In the genomic region with DNA sequence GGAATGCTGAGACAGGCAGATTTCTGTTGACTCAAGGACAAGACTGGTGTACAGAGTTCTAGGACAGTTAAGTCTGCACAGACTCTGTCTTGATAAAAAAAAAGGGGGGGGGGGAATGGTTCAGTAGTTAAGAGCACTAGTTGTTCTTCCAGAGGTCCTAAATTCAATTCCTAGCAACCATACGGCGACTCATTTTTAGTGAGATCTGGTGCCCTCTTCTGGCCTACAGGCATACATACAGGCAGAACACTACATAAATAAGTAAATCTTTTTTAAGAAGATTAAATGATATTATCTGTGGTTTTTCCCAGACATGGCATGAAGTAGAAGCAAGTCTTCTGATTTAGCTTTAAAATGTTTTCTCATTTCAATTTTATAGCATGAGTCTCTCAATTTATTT, we compare ENCODE assay signal across 14 mouse cellular contexts. TPM values are rescaled to one million over a fixed set of nuclear protein-coding genes. Genes with fewer than 3 reads are reported as not detected.
DNase-seq lines count a peak whose midpoint lies in the region; ATAC-seq and TF ChIP-seq lines count a peak whose summit lies in the region.
"Had no signal": no experiment of that assay in that cellular context is flagged by ENCODE, and none has a peak within 500 bp of the region (broad histone marks: within the 10 kb centered on the region; RNA-seq: fewer than 3 reads in every experiment).

No protein-coding gene starts in this region.

- no peak for ATAC-seq in embryonic facial prominence, embryonic 11.5 days (replicated peaks; ENCODE audit: insufficient number of reproducible peaks, low FRiP score, low TSS enrichment, low read depth)
- ATAC-seq in granulocyte monocyte progenitor cell, adult 5-6 weeks (replicated peaks; ENCODE audit: poor library complexity, severe bottlenecking), result no peak
- ATAC-seq: midbrain, embryonic 16.5 days had no signal

- H3K9ac ChIP-seq in embryonic facial prominence, embryonic 11.5 days (replicated peaks; ENCODE audit: low read length), result no peak overlapping the region
- no peak overlapping the region for H3K9ac ChIP-seq in liver, adult 2 months (ENCODE audit: low read depth, low read length)

- H3K27me3 ChIP-seq in embryonic facial prominence, embryonic 11.5 days (ENCODE audit: control insufficient read depth, insufficient read depth, low read length), result no peaks in the 10 kb centered on the region
- H3K27me3 ChIP-seq in embryonic facial prominence, embryonic 10.5 days (replicated peaks; ENCODE audit: low read depth, poor library complexity, severe bottlenecking), result peaks cover 86% of the 10 kb centered on the region
- no peaks in the 10 kb centered on the region for H3K27me3 ChIP-seq in liver, adult 2 months (ENCODE audit: control insufficient read depth, insufficient read depth, low read length)

- no peaks in the 10 kb centered on the region for H3K9me3 ChIP-seq in embryonic facial prominence, embryonic 11.5 days (replicated peaks; ENCODE audit: control insufficient read depth, low read length)
- no peaks in the 10 kb centered on the region for H3K9me3 ChIP-seq in embryonic facial prominence, embryonic 10.5 days

- H3K27ac ChIP-seq in embryonic facial prominence, embryonic 11.5 days (replicated peaks; ENCODE audit: low read depth, low read length), result no peak overlapping the region
- H3K27ac ChIP-seq in embryonic facial prominence, embryonic 10.5 days (replicated peaks), result no peak overlapping the region
- no peak overlapping the region for H3K27ac ChIP-seq in liver, adult 2 months (replicated peaks; ENCODE audit: insufficient read depth, low read depth, low read length)

- peak; percentile 36 for TF ChIP-seq CTCF in liver, adult 2 months (IDR thresholded peaks at IDR 0.05; ENCODE audit: low read depth, low read length)

- TF ChIP-seq POLR2A in liver, adult 2 months (IDR thresholded peaks at IDR 0.05; ENCODE audit: extremely low read depth, insufficient read depth, low read length), result no peak

- no peak overlapping the region for H3K4me3 ChIP-seq in embryonic facial prominence, embryonic 11.5 days (ENCODE audit: low read depth, low read length)
- H3K4me3 ChIP-seq in embryonic facial prominence, embryonic 10.5 days, result no peak overlapping the region
- H3K4me3 ChIP-seq in liver, adult 2 months (ENCODE audit: insufficient read depth, low read depth, low read length), result no peak overlapping the region

- no peak overlapping the region for H3K4me2 ChIP-seq in embryonic facial prominence, embryonic 11.5 days (ENCODE audit: low read depth, low read length)

- no peaks in the 10 kb centered on the region for H3K4me1 ChIP-seq in embryonic facial prominence, embryonic 11.5 days (ENCODE audit: control insufficient read depth, insufficient read depth, low read length)
- no peaks in the 10 kb centered on the region for H3K4me1 ChIP-seq in embryonic facial prominence, embryonic 10.5 days
- H3K4me1 ChIP-seq in liver, adult 2 months (ENCODE audit: control insufficient read depth, insufficient read depth, low read length), result no peaks in the 10 kb centered on the region

- 38% methylated on average over 2 of the region's 2 CpGs for WGBS in embryonic facial prominence, embryonic 11.5 days
- WGBS in embryonic facial prominence, embryonic 10.5 days, result 37% methylated on average over 2 of the region's 2 CpGs
- WGBS in liver, adult 2 months, result 22% methylated on average over 2 of the region's 2 CpGs

- peak; percentile 38 for DNase-seq in embryonic facial prominence, embryonic 11.5 days (ENCODE audit: low spot score)
- DNase-seq in embryonic facial prominence, embryonic 10.5 days (ENCODE audit: low spot score), result no peak
- peak; percentile 42 for DNase-seq in liver, adult 2 months (ENCODE audit: extremely low read depth, low read depth, low spot score)
- DNase-seq in liver (no peak), R1 (ENCODE audit: low read depth, low spot score) (peak; percentile 65)
- peak; percentile 5 for DNase-seq in lung, postnatal 14 days
- DNase-seq in urinary bladder, postnatal 4 days (ENCODE audit: low spot score in 2 of 2), result no peak

- no peaks in the 10 kb centered on the region for H3K36me3 ChIP-seq in embryonic facial prominence, embryonic 11.5 days (replicated peaks; ENCODE audit: control insufficient read depth, insufficient read depth, low read depth, low read length)
- H3K36me3 ChIP-seq in embryonic facial prominence, embryonic 10.5 days (replicated peaks), result no peaks in the 10 kb centered on the region
- H3K36me3 ChIP-seq in liver, adult 2 months (ENCODE audit: control insufficient read depth, insufficient read depth, low read length), result no peaks in the 10 kb centered on the region

- H3K79me2 ChIP-seq in liver, adult 2 months (ENCODE audit: control insufficient read depth, insufficient read depth, low read length), result no peaks in the 10 kb centered on the region

RNA-seq across cellular contexts. Expression of a gene that starts 15.4 kb away (rescaled TPM):
- 3.8 and 4.1 TPM in 2 replicates for polyA plus RNA-seq in embryonic facial prominence, embryonic 11.5 days (2014; fragmentation: Nextera tagmentation; extraction: Ambion mirVana)
- 4.4 and 4.5 TPM in 2 replicates for polyA plus RNA-seq in embryonic facial prominence, embryonic 10.5 days (2016; fragmentation: Nextera tagmentation; extraction: Ambion mirVana)
- 4.6 and 6.3 TPM in 2 replicates for total RNA-seq in liver, adult 2 months (2014; rRNA removed)
- polyA plus RNA-seq in liver, adult 2 months (2012; rRNA removed), result 0.70 and 0.97 TPM in 2 replicates
- not detected in 2 replicates for total RNA-seq in granulocyte monocyte progenitor cell, adult 5-6 weeks (2014; fragmentation: Nextera tagmentation)
- not detected in 2 replicates for total RNA-seq in granulocyte monocyte progenitor cell, adult 5-6 weeks (2017)

RNA-seq across cellular contexts. Expression of a gene that starts 42.6 kb away (rescaled TPM):
- 0.53 TPM in 1 of 2 replicates, not detected in the other for polyA plus RNA-seq in embryonic facial prominence, embryonic 11.5 days (2014; fragmentation: Nextera tagmentation; extraction: Ambion mirVana)
- 0.44 TPM in 1 of 2 replicates, not detected in the other for polyA plus RNA-seq in embryonic facial prominence, embryonic 10.5 days (2016; fragmentation: Nextera tagmentation; extraction: Ambion mirVana)
- not detected in 2 replicates for total RNA-seq in liver, adult 2 months (2014; rRNA removed)
- polyA plus RNA-seq in liver, adult 2 months (2012; rRNA removed), result 0.11 TPM in 1 of 2 replicates, not detected in the other
- total RNA-seq in granulocyte monocyte progenitor cell, adult 5-6 weeks (2014; fragmentation: Nextera tagmentation), result not detected in 2 replicates
- total RNA-seq in granulocyte monocyte progenitor cell, adult 5-6 weeks (2017), result not detected in 2 replicates
- total RNA-seq: heart, postnatal 25 days; left cerebral cortex, adult 18-20 months had no signal
- polyA plus RNA-seq: midbrain, embryonic 16.5 days; spleen, adult 2 months had no signal

RNA-seq across cellular contexts. Expression of a gene that starts 50.2 kb away (rescaled TPM):
- not detected in 2 replicates for polyA plus RNA-seq in embryonic facial prominence, embryonic 11.5 days (2014; fragmentation: Nextera tagmentation; extraction: Ambion mirVana)
- polyA plus RNA-seq in embryonic facial prominence, embryonic 10.5 days (2016; fragmentation: Nextera tagmentation; extraction: Ambion mirVana), result not detected in 2 replicates
- total RNA-seq in liver, adult 2 months (2014; rRNA removed), result not detected in 2 replicates
- polyA plus RNA-seq in liver, adult 2 months (2012; rRNA removed), result not detected in 2 replicates
- total RNA-seq in granulocyte monocyte progenitor cell, adult 5-6 weeks (2014; fragmentation: Nextera tagmentation), result not detected in 2 replicates
- not detected in 2 replicates for total RNA-seq in granulocyte monocyte progenitor cell, adult 5-6 weeks (2017)
- total RNA-seq: ES-E14; heart, postnatal 25 days had no signal
- polyA plus RNA-seq: forebrain, embryonic 11.5 days; midbrain, embryonic 16.5 days; spleen, adult 2 months had no signal

RNA-seq across cellular contexts. Expression of a gene that starts 50.4 kb away (rescaled TPM):
- polyA plus RNA-seq in embryonic facial prominence, embryonic 11.5 days (2014; fragmentation: Nextera tagmentation; extraction: Ambion mirVana), result not detected in 2 replicates
- not detected in 2 replicates for polyA plus RNA-seq in embryonic facial prominence, embryonic 10.5 days (2016; fragmentation: Nextera tagmentation; extraction: Ambion mirVana)
- total RNA-seq in liver, adult 2 months (2014; rRNA removed), result 0.09 and 0.27 TPM in 2 replicates
- 0.05 and 0.25 TPM in 2 replicates for polyA plus RNA-seq in liver, adult 2 months (2012; rRNA removed)
- total RNA-seq in granulocyte monocyte progenitor cell, adult 5-6 weeks (2014; fragmentation: Nextera tagmentation), result not detected in 2 replicates
- not detected in 2 replicates for total RNA-seq in granulocyte monocyte progenitor cell, adult 5-6 weeks (2017)
- total RNA-seq: heart, postnatal 25 days; left cerebral cortex, adult 18-20 months had no signal
- polyA plus RNA-seq: forebrain, embryonic 11.5 days; midbrain, embryonic 16.5 days; spleen, adult 2 months had no signal

Comparison
In these comparisons a context has a peak if more than half of its experiments do, and no peak if none do; other contexts are left out.
1. DNase-seq: peak in embryonic facial prominence, embryonic 11.5 days (single experiment), liver, adult 2 months (single experiment), R1 (single experiment) and lung, postnatal 14 days (single experiment); none in embryonic facial prominence, embryonic 10.5 days (single experiment), liver (single experiment) and urinary bladder, postnatal 4 days (0 of 2).